Mouse (Mus musculus): ENCODE data around the gene Trim13.
"Not testable (repeated sequence)": the region's sequence is repeated elsewhere in the genome, so short reads cannot be mapped to it uniquely, and the experiment has no call there.

Gene Trim13

DNA sequence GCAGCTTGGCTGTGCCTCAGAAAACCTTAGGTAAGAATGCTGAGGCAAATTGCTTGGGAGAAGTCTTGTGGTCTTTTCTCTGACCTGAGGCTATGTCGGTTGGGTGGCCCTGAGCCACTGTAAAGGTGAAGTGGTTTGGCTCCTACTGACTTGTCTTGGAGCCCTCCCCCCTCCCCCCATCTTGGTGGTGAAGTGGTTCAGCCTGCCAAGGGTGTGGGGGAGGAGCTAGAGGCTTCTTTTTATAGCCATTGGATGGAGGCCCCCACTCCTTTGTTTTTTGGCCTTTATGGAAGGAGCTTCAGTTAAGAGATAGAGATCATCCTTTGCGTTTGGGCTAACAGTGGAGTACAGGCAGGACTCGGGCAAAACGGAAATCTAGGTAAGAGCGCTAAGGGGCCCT lies at the start of gene Trim13:
Gene Trim13, plus strand, starts transcription at position 280 of the 400 bp plus-strand sequence.
- DNase-seq (ENCODE audit: low read depth, low spot score): peak; percentile 43

DNA sequence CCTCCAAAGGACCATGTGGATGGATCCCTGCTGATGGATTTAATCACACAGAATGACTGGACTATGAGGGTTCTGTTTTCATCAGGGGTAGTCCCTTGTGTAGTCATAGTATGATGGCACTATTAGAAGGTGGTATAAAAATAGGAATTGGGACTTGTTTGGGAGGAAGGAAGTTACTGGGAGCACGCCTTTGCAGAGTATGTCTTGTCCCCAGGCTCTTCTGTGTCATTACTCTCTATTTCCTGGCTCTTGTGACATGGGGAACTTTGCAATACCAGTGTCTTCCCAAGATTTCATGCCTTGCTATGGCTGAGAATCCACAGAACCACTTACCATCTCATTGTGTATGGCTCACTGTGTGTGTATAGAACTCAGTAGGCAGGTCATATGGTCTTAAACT lies 49.4 kb upstream of the Trim13 start:
- DNase-seq (ENCODE audit: low read depth, low spot score): no peak

DNA sequence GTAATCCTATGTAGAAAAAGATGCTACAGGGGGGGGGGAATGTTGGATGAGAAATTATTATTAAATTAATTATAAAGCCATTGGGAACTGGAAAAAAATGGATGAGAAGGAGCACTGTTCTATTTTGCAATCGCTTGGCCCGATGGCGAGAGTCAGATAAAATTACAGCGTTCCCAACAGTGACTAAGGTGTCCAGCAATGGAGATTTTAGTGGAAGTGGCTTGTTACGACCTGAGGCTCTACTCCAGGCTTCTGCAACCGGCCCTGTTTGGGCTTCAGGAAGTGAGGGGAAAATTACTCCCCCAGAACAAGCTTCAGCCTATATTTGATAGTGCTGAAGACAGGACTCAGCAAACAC lies 42.1 kb upstream of the Trim13 start:
- no peak for DNase-seq (ENCODE audit: low read depth, low spot score)

DNA sequence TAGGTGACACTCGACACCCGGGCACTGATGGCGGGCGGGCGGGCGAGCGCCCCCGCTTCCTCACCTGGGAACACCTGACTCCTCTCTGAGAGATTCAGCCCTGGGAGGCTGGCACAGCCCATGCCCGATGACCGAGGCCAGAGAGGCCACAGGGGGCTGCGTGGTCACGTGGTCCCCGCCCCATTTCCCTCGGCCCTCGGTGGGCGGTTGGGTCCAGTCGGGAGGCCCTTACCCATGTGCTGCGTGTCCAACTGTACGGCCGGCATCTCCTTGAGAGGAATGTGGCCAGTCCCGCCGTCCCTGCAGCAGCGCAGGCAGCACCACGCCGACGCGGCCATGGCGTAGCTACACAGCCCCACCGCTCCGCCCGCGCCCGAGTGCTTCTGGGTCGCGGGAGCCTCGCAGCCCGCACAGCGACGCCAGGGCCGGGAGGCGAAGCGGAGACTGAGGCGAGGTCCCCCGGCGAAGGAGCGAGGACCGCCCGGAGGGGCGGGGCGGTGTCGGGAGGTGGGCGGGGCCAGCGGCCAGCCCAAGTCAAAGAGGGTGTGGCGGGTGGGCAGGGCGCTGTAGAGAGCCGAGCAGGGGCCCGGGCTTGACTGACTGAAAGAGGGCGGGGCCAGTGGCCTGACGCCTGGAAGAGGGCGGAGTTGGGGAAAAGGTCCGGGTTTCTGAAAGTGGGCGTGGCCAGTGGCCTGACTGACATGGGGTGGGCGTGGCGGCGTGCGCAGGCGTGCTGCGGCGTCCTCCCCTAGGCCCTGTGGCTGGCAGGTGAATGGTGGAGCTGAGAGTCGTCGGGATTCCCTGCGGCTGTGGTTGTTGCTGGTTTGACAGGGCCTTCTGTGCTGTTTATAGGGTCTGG lies 41.5 kb upstream of the Trim13 start, which contains the start of gene Spryd7:
Gene Spryd7, minus strand, starts transcription at position 598 of the 859 bp plus-strand sequence.
- DNase-seq (ENCODE audit: low read depth, low spot score): peak; percentile 100

DNA sequence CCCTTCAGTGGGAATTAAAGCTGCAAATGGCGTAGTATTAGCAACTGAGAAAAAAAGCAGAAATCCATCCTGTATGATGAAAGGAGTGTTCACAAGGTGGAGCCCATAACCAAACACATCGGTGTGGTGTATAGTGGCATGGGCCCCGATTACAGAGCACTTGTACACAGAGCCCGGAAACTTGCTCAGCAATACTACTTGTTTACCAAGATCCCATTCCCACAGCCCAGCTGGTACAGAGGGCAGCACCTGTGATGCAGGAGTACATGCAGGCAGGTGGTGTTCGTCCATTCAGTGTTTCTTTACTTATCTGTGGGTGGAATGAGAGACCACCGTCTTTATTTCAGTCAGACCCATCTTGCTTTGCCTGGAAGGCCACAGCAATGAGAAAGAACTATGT lies 39.1 kb upstream of the Trim13 start:
- no peak for DNase-seq (ENCODE audit: low read depth, low spot score)

DNA sequence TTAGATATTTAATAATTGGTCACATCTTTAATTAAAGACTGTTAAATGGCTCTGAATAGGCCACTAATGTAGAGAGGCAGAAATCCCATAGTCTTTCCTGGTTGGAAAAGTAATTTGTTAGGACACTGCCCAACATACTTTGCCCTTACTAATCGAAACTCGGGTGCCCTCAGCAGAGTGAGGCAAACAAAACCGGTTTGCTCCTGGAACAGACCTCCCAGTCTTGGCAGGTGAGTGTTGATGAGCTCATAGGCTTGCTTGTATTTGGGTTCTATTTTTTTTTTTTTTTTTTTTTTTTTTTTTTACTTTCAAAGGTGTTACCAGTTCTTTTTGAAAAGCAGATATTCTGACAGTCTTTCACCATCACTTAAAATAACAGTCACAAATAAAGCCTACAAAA lies 38.2 kb upstream of the Trim13 start:
- DNase-seq (ENCODE audit: low read depth, low spot score): no peak

DNA sequence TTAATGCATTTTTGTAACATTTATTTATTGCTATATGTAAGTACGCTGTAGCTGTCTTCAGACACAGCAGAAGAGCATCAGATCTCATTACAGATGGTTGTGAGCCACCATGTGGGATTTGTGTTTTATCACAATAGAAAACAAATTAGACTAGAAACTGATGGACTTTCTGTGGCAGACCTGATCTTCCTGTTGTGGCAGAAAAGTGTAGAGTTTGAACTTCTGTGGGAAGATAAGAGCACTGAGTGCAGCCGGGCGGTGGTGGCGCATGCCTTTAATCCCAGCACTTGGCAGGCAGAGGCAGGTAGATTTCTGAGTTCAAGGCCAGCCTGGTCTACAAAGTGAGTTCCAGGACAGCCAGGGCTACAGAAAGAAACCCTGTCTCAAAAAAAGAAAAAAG lies 31.8 kb upstream of the Trim13 start:
- DNase-seq (ENCODE audit: low read depth, low spot score): not testable (repeated sequence)

DNA sequence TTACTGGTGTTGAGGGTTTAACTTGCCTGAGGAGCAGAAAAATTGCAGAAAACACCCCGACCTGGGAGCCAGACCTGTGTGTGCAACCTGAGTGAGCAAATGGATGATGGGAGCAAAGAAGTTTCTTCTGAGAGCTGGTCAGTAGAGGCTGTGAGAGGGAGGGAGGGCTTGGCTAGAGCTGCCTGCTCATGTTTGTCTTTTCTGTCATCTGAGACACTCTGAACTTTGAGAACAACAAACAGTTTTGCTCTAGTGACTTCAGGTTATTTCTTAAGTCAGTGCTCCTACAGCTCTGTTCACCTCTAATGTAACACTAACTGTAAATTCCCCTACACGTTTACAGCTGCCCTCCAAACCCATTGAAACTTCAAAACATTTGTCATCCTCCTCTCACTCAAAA lies 28.7 kb upstream of the Trim13 start:
- DNase-seq (ENCODE audit: low read depth, low spot score): no peak

DNA sequence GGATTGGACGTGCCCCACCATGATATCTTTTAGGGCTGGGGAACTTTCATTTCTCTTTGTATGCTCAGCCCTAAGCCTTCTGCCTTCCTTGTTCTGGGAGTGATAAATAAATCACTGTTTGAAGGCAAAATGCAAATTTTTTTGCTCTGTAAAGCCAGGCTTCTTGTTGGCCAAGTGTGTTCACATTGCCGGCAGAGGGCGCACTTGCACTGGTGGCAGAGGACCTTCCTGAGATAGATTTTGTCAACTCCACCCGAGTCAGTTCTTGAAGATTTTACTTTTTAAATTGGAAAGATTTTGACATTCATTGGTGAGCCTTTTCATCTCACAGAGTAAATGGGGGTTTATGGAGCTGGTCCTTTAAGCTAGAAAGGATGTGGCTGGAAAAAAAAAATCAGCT lies 26.7 kb upstream of the Trim13 start:
- peak; percentile 93 for DNase-seq (ENCODE audit: low read depth, low spot score)

DNA sequence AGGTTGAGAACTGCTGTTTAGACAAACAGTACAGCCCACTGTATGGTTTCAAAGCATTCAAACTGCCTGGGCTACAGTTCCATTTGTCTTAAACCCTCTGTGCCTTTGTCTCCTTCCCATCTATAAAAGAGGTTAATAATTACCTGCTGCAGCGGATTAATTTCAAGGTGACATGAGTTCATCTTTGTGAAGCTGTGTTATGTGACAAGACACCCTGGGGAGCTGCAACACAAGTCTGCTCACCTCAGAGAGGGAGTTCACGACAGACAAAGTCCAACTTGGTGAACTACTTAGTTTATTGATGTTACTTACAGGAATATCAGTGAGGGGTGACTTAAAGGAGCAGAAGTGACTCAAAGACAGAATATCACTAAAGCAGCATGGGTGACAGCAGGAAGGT lies 25.9 kb upstream of the Trim13 start:
- DNase-seq (ENCODE audit: low read depth, low spot score): no peak

DNA sequence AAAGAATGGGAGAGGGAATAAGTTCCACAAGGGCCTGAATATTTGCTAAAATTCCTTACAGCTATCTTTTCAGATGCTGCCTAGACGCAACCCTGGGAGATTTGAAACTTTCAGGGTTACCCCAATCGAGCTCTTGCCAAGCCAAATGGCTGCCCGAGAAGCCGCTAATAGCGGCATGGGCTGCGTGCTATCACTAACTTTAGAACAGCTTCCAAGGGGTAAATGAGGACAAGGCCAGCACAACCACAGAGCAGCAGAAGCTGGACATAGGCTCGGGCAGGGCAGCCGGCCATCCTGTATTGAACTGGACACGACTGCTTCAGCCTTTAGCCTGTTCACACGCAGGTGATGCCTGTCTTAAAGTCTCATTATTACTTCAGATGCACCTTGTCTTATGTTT lies 23.0 kb upstream of the Trim13 start:
- no peak for DNase-seq (ENCODE audit: low read depth, low spot score)

DNA sequence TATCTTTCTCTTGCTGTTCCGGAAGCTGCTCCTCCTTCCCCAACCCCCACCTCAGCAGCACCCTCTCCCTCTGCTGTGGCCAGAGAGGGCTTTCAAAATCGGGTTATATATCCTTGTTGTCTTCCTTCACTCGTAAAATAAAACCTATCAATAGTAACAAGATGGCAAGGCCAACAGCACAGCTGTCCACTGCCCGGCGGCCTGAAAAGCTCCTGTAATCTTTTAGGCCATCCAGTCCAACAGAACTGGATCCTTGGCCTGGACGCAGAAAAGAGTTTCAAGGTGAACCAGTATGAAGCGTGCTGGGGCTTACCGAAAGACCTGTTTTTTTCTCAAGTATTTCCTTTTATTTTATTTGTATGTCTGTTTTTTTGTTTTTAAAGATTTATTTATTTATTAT lies 22.1 kb upstream of the Trim13 start:
- DNase-seq (ENCODE audit: low read depth, low spot score): no peak

DNA sequence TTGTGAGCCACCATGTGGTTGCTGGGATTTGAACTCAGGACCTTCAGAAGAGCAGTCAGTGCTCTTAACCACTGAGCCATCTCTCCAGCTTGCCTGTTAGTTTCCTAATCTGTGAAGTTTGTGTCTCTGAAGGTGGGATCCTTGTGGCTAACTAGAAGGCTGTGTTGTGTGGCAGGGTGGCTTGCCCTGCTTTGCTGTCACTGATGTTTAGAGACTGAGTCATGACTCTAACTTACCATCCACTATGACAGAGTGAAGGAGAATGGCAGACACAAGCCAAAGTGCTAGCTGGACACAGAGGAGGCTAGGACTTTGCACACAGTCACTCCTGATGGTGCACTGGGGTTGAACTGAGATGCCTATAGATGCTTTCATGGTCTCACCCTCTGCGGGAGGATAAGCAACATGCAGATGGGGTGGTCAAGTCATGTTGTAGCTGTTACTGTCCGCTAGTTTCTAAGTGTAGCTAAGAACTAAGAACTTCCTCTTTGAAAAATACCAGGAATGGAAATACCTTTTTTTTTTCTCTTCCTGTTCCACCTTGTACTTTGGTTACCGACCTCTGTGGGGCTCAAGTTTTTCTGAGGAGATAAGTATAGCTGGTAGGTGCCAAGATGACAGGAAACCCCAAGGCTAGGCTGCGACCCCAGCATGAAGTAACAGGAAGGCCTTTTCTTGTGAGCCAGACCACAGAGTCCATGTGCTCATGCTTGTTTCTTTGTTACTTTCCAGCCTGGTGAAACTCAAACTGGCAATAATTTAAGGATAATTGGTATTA lies 8.6 kb upstream of the Trim13 start:
- no peak for DNase-seq (ENCODE audit: low read depth, low spot score)

DNA sequence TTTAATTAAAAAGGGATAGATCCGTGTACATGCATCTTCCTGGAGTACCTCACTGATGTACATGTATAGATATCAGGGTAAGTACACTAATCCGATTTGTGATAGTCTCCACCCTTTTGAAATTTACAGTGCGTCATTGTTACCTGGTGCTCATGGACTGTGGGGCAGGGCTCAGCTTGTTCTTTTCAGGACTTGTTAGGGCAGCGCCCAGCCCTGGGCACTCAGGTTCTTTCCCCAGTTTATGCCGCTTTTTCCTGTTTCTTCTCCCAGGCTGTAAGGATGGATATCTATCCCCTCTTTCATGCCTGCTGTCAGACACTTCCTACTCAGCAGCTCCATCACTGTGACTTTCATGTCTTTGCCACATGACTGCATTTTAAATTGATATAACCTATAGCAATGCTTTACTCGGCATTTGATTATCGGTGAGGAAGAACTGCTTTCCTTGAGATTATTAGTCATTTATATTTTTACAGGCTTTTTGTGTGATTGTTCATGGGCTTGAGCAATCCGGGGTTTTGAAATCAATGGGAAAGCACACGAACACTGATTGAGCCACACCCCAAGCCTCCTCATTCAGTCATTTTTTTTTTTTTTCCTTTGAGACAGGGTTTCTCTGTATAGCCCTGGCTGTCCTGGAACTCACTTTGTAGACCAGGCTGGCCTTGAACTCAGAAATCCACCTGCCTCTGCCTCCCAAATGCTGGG lies 1.2 kb upstream of the Trim13 start:
- DNase-seq (ENCODE audit: low read depth, low spot score): no peak

DNA sequence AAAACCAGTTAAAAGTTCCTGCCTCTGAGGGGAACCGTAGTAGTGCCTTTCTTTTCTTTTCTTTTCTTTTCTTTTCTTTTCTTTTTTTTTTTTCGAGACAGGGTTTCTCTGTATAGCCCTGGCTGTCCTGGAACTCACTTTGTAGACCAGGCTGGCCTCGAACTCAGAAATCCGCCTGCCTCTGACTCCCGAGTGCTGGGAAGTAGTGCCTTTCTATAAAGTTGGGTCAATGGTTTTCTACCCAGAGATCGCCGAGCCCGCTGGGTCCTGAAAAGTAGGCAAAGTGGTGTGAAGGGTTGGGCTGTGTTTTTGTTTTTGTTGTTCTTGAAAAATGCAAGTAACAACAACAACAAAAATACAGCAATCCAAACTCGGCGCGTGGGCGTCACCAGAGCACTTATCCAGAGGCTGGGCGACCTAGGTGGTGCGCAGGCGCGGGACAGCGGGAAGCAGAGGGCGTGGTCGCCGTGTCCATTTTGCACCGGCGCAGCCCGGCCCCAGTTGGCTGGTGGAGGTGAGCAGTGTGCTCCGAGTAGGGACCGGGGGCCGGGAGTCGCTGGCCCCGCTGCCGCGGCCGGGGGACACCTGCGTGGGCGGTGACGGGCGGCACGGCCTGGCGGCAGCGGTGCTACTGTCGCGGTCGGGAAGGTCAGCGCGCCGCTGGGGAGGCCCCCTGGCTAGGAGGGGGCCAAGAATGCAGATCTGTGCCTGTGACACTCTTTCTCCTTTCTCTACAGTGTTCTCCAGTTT lies 1.2 kb downstream of the Trim13 start:
- DNase-seq (ENCODE audit: low read depth, low spot score): peak; percentile 93

DNA sequence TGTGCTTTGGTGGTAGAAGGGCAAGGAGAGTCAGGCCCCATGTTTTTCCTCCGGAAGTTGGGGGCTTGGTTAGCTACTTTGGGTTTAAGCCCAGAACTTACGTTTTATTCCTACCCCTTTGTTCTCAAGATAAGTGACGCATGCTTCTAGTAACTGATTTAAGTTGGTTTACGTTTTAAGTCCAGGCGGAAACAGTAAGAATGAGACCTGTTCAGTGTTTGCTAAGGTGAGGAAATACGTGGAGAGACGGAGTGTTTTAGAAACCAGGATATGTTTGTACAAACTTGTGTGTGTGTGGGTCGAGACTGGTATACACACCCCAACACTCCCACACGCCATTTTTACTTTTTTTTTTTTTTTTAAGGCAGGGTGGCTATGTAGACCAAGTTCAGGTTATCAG lies 3.3 kb downstream of the Trim13 start:
- peak; percentile 16 for DNase-seq (ENCODE audit: low read depth, low spot score)

DNA sequence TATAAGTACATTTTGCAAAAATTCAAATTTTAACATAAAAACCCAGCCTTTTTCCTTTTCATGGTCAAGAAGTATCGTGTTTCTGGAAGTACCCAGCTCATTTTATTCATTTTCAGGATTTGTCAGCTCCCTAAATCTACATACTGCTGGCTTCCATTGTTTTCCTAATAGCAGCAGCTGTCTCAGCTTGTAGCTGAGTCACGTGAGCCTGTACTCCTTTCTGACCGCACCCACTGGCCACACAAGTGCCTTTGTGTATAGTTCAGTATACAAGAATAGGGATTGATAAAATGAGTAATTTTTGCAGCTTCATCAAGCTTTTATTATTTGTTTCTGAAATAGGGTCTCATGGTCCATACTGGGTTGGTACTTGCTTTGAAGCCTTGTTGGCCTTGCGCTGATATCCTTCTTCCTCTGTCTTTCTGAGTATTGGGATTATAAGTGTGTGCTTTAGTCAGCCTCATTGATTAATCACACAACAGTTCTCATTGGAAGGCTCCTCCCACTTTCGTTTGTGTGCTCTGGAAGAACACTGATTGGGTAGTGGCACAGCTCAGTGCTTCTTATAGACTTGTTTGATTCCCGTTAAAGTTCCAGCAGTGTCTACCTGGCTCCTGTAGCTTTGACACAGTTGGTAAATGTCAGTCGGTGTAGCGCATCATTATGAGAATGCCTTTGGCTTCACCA lies 5.2 kb downstream of the Trim13 start:
- DNase-seq (ENCODE audit: low read depth, low spot score): no peak

DNA sequence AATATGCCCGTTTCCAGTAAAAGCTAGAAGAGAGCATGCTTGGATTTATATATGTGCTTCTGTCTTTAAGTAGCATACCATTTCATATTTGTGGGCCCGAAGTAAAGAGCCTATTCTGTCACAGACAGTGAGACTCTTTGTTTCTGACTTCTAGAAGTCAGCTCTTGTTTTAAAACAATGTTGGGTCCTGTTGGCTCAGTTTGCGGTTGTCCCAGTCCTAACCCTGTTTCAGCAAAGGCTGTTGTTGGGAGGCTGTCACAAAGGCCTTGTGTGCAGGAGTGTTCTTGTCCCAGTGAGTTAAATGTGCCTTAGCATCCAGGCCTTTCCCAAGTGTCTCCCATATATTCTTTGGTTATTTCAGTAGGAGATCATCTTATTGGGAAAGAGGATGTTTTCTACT lies 6.0 kb downstream of the Trim13 start:
- DNase-seq (ENCODE audit: low read depth, low spot score): no peak

DNA sequence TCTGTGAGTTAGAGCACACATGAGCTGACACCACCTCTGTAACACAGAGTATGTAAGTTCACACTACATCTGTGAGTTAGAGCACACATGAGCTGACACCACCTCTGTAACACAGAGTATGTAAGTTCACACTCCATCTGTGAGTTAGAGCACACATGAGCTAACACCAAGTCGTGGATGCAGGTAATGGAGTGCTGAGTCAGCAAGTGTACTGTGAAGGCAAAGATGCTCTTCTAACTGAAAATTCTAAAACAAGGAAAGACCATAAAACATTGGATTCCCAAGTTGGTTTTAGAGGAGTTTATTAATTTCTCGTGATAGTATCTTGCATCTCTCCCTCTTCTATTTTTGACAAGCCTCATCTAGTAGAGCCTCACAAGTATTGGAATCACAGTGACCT lies 8.0 kb downstream of the Trim13 start:
- DNase-seq (ENCODE audit: low read depth, low spot score): not testable (repeated sequence)

DNA sequence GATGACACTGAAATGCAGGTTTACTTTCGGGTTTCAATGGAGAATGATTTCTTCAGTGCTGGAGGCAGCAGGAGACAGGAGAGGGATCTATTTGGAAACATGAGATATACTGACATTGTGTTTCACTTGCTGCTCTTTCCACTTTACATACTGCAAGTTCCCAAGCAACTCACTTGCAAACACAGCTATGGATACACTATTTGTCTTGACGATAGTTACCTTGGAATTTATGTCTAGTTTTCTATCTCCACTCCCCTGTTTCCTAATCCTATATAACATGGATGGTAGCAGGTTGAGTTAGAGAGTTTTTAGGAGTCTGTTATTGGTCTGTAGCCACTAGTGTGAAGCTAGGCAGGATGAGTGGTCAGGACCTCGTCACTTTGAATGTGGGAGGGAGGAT lies 9.1 kb downstream of the Trim13 start, which contains the start of gene Kcnrg:
Gene Kcnrg, plus strand, starts transcription at position 301 of the 400 bp plus-strand sequence.
- DNase-seq (ENCODE audit: low read depth, low spot score): no peak

DNA sequence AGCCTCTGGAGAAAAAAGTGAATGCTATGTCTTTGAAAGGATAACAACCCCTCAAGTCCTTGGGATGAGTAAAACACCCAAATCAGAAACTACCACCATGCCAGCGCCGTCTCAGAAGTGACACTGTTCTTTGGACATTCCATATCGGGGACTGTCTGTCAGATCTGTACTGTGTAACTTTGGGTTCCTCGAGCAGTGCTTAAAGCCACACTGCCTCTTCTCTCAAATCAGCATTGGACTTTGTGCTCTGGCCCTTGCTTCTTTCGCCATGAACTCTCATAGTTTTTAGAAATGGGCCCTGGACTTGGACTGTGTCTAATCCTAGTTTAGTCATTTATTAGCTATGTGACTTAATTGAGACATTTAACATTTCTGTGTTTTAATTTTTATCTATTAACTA lies 13.7 kb downstream of the Trim13 start:
- no peak for DNase-seq (ENCODE audit: low read depth, low spot score)
